Mouse (Mus musculus) hindlimb bud, embryonic 11.5 days (tissue): Measurements from ENCODE around the gene Gm5861.
"Not testable (repeated sequence)": the region's sequence is repeated elsewhere in the genome, so short reads cannot be mapped to it uniquely, and the experiment has no call there.

ENCODE experiments used
- DNase-seq: peaks from one replicate; pipeline ENCODE4 v3.0.0-alpha.2; 2012; ENCODE audit warnings: low read depth, low spot score; ENCODE audit errors: extremely low spot score

Gene Gm5861

GRCm38 (mm10) chr5:11182772-11183171, at the start of gene Gm5861:
Gene Gm5861 (plus strand): TSS chr5:11183072.
- not testable (repeated sequence) for DNase-seq

- DNase-seq = not testable (repeated sequence)
Measured at GRCm38 (mm10) chr5:11138031-11138430, 44.8 kb upstream of the Gm5861 start.
